8 mouse cellular contexts compared by ENCODE assay signal in the genomic region with DNA sequence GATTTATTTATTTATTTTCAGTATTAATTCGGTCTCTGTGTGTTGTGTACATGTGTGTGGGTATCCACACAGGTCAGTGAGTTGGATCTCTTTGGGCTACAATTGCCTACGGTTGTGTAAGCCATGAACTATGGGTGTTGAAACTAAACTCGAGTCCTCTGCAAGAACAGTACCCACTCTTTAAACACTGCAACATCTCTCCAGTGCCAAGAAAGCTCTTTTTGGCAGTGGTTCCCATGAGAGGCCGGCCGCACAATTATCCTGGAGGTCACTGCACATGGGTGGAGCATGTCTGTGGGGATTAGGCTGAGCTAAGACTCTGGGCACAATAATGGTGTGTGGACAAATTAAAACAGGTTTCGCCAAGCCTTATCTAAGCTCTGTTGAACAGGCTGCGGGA. TPM values are rescaled to one million over a fixed set of nuclear protein-coding genes. Genes with fewer than 3 reads are reported as not detected.
A peak's percentile ranks its signal among the peaks of the same experiment; 100 is the strongest.
DNase-seq lines count a peak whose midpoint lies in the region; ATAC-seq and TF ChIP-seq lines count a peak whose summit lies in the region.

No protein-coding gene starts in this region.

- 43% methylated on average over 7 of the region's 7 CpGs for WGBS in lung, embryonic 14.5 days

- no peak overlapping the region for H3K9ac ChIP-seq in lung, embryonic 14.5 days

- H3K27ac ChIP-seq in gastrocnemius, adult 2 months: peak overlapping the region; percentile 82
- H3K27ac ChIP-seq in lung, embryonic 14.5 days (ENCODE audit: low read depth): peak overlapping the region; percentile 63

- H3K9me3 ChIP-seq in lung, embryonic 14.5 days (ENCODE audit: low read depth, low read length): no peaks in the 10 kb centered on the region

- H3K4me2 ChIP-seq in lung, embryonic 14.5 days: no peak overlapping the region

- no peak overlapping the region; the same call in 1 of the 2 replicates for H3K4me3 ChIP-seq in gastrocnemius, adult 2 months
- H3K4me3 ChIP-seq in lung, embryonic 14.5 days (ENCODE audit: low read depth, low read length): no peak overlapping the region

- 0 out of 2 replicates have a peak, but pooled peaks have one; percentile 5 for ATAC-seq in lung, embryonic 14.5 days (ENCODE audit: insufficient read depth)

- H3K4me1 ChIP-seq in lung, embryonic 14.5 days (ENCODE audit: insufficient read depth): peaks cover 32% of the 10 kb centered on the region

- peak; percentile 70 for DNase-seq in gastrocnemius, adult 2 months
- DNase-seq in gastrocnemius, postnatal 10 days: no peak
- DNase-seq in adrenal gland, adult (ENCODE audit: inconsistent age in 2 of 2, low spot score in 1 of 2): peak; percentile 80 to 94
- peak; percentile 67 for DNase-seq in gastrocnemius, postnatal 25 days
- DNase-seq in lung, embryonic 14.5 days: peak; percentile 77
- DNase-seq in yolk sac, embryonic 10.5 days (ENCODE audit: low spot score): no peak
- no peak for DNase-seq in spleen, adult 18-20 months
- DNase-seq in embryo, embryonic 9.5 days (ENCODE audit: extremely low spot score): no peak

- no peak for TF ChIP-seq CTCF in gastrocnemius, adult 2 months (IDR thresholded peaks at IDR 0.05)
- TF ChIP-seq CTCF in lung, embryonic 14.5 days (IDR thresholded peaks at IDR 0.05; ENCODE audit: low read depth): no peak

- no peaks in the 10 kb centered on the region for H3K27me3 ChIP-seq in lung, embryonic 14.5 days (ENCODE audit: insufficient read depth, low read length)

- no peaks in the 10 kb centered on the region for H3K36me3 ChIP-seq in lung, embryonic 14.5 days (ENCODE audit: insufficient read depth)

- intact Hi-C loops in gastrocnemius, adult 2 months (cut with DNase I): no loop called here

RNA-seq across cellular contexts. Expression of gene Tgoln1, which starts 36.6 kb away (rescaled TPM):
- 10 to 100 TPM; 23.2 to 29.0 TPM for total RNA-seq in gastrocnemius, adult 2 months (2021)
- total RNA-seq in gastrocnemius, postnatal 10 days (2021): 10 to 100 TPM; 22.8 to 25.2 TPM
- total RNA-seq in gastrocnemius, postnatal 25 days (2021): 10 to 100 TPM; 20.6 to 22.9 TPM
- polyA plus RNA-seq in lung, embryonic 14.5 days (2014; fragmentation: Nextera tagmentation; extraction: Ambion mirVana): 40.4 and 43.2 TPM in 2 replicates

RNA-seq across cellular contexts. Expression of gene Retsat, which starts 55.1 kb away (rescaled TPM):
- 10 to 100 TPM; 56.1 to 98.6 TPM for total RNA-seq in gastrocnemius, adult 2 months (2021)
- 10 to 100 TPM; 36.3 to 37.1 TPM for total RNA-seq in gastrocnemius, postnatal 10 days (2021)
- total RNA-seq in gastrocnemius, postnatal 25 days (2021): 10 to 100 TPM; 55.9 to 73.4 TPM
- polyA plus RNA-seq in lung, embryonic 14.5 days (2014; fragmentation: Nextera tagmentation; extraction: Ambion mirVana): 17.2 and 18.4 TPM in 2 replicates

RNA-seq across cellular contexts. Expression of gene Elmod3, which starts 55.2 kb away (rescaled TPM):
- 1 to 10 TPM; 7.7 to 9.8 TPM for total RNA-seq in gastrocnemius, adult 2 months (2021)
- 1 to 10 TPM; 6.1 to 6.8 TPM for total RNA-seq in gastrocnemius, postnatal 10 days (2021)
- total RNA-seq in gastrocnemius, postnatal 25 days (2021): 1 to 10 TPM; 8.6 to 9.3 TPM
- polyA plus RNA-seq in lung, embryonic 14.5 days (2014; fragmentation: Nextera tagmentation; extraction: Ambion mirVana): 15.9 and 16.2 TPM in 2 replicates

Comparison
In these comparisons a context has a peak if more than half of its experiments do, and no peak if none do; other contexts are left out.
1. DNase-seq: peak in gastrocnemius, adult 2 months (single experiment), adrenal gland, adult (2 of 2), gastrocnemius, postnatal 25 days (single experiment) and lung, embryonic 14.5 days (single experiment); none in gastrocnemius, postnatal 10 days (single experiment), yolk sac, embryonic 10.5 days (single experiment), spleen, adult 18-20 months (0 of 2) and embryo, embryonic 9.5 days (single experiment).